Mouse (Mus musculus): ENCODE results near the gene Spata17.

- TF ChIP-seq POLR2A (IDR thresholded peaks at IDR 0.05; ENCODE audit: low read depth, low read length) (no peak), CTCF (IDR thresholded peaks at IDR 0.05; ENCODE audit: borderline replicate concordance, insufficient read depth, low read length) (no peak)
Observed at GRCm38 (mm10) chr1:187028841-187029240, 186.4 kb downstream of the Spata17 start.
